Mouse (Mus musculus) forebrain, embryonic 10.5 days (tissue): ENCODE data around the gene Axl. TPM values are rescaled to one million over a fixed set of nuclear protein-coding genes. Genes with fewer than 3 reads are reported as not detected.
"Not testable (repeated sequence)": the region's sequence is repeated elsewhere in the genome, so short reads cannot be mapped to it uniquely, and the experiment has no call there.

Experiments
- DNase-seq: peaks from one replicate; pipeline ENCODE4 v3.0.0-alpha.2; 2017; ENCODE audit warnings: low spot score; ENCODE audit errors: extremely low spot score
- H3K27ac ChIP-seq: fragments of 300-500 bp; sonication (generic); 2 replicates; pipeline ENCODE4 v1.5.1; 2016; ENCODE audit warnings: mild to moderate bottlenecking
- H3K27me3 ChIP-seq: fragments of 300-500 bp; sonication (generic); 2 replicates; pipeline ENCODE4 v1.6.1; 2016; ENCODE audit warnings: mild to moderate bottlenecking; ENCODE audit not compliant: poor library complexity, severe bottlenecking
- H3K36me3 ChIP-seq: fragments of 300-500 bp; sonication (generic); replicated peaks from 2 replicates; pipeline ENCODE4 v1.6.1; 2016; ENCODE audit warnings: mild to moderate bottlenecking, moderate library complexity
- H3K4me1 ChIP-seq: fragments of 300-500 bp; sonication (generic); 2 replicates; pipeline ENCODE4 v1.6.1; 2016
- H3K4me3 ChIP-seq: fragments of 300-500 bp; sonication (generic); 2 replicates; pipeline ENCODE4 v1.5.1; 2016; ENCODE audit warnings: mild to moderate bottlenecking, moderate library complexity
- H3K9me3 ChIP-seq: fragments of 300-500 bp; sonication (generic); 2 replicates; pipeline ENCODE4 v1.6.1; 2016; ENCODE audit warnings: mild to moderate bottlenecking, moderate library complexity
- WGBS: fragments of 180-500 bp; shearing (Covaris S2); methylation state at CpG from one replicate; pipeline ENCODE4 v1.1.7; 2016; 5-methylcytosine and 5-hydroxymethylcytosine counted together
- polyA plus RNA-seq: library from polyadenylated mRNA; unstranded; fragments of >200 nt; fragmentation: Nextera tagmentation; extraction: Ambion mirVana; gene quantifications from 2 replicates; pipeline ENCODE4 v1.2.1, GENCODE M21; 2016

Axl gene
- polyA plus RNA-seq, 1 experiment from 2014 or later = 19.5 TPM

- no peak for DNase-seq
- Histone ChIP-seq H3K4me3 (no peak overlapping the region), H3K27ac (no peak overlapping the region), H3K4me1 (no peaks in the 10 kb centered on the region), H3K36me3 (peaks cover 99% of the 10 kb centered on the region), H3K27me3 (no peaks in the 10 kb centered on the region), H3K9me3 (no peaks in the 10 kb centered on the region)
- 93% methylated on average over 8 of the region's 8 CpGs for WGBS
These were observed 57.0 kb downstream of the Axl start for GRCm38 (mm10) chr7:25731294-25732055.

GRCm38 (mm10) chr7:25729862-25730261, 58.6 kb downstream of the Axl start:
- Histone ChIP-seq H3K27ac (no peak overlapping the region), H3K27me3 (no peaks in the 10 kb centered on the region), H3K4me1 (no peaks in the 10 kb centered on the region), H3K4me3 (no peak overlapping the region), H3K9me3 (no peaks in the 10 kb centered on the region), H3K36me3 (peaks cover 99% of the 10 kb centered on the region)
- 95% methylated on average over 2 of the region's 2 CpGs for WGBS
- no peak for DNase-seq

- Histone ChIP-seq H3K9me3 (no peaks in the 10 kb centered on the region), H3K27me3 (no peaks in the 10 kb centered on the region), H3K4me3 (no peak overlapping the region), H3K27ac (no peak overlapping the region), H3K4me1 (no peaks in the 10 kb centered on the region), H3K36me3 (peaks cover 99% of the 10 kb centered on the region)
- DNase-seq = no peak
- WGBS = 73% methylated on average over 2 of the region's 2 CpGs
These were observed 59.1 kb downstream of the Axl start for GRCm38 (mm10) chr7:25729396-25729795.

GRCm38 (mm10) chr7:25727800-25728199, 60.7 kb downstream of the Axl start:
- H3K27me3 ChIP-seq = no peaks in the 10 kb centered on the region
- 96% methylated on average over 5 of the region's 5 CpGs for WGBS
- H3K9me3 ChIP-seq = no peaks in the 10 kb centered on the region
- H3K27ac ChIP-seq = no peak overlapping the region
- H3K4me1 ChIP-seq = no peaks in the 10 kb centered on the region
- DNase-seq = no peak
- H3K4me3 ChIP-seq = no peak overlapping the region
- H3K36me3 ChIP-seq = peaks cover 99% of the 10 kb centered on the region

GRCm38 (mm10) chr7:25725886-25726285, 62.6 kb downstream of the Axl start:
- Histone ChIP-seq H3K36me3 (peaks cover 98% of the 10 kb centered on the region), H3K9me3 (no peaks in the 10 kb centered on the region), H3K27me3 (no peaks in the 10 kb centered on the region), H3K27ac (no peak overlapping the region), H3K4me3 (no peak overlapping the region), H3K4me1 (no peaks in the 10 kb centered on the region)
- no peak for DNase-seq
- 90% methylated on average over 19 of the region's 19 CpGs for WGBS

- not testable (repeated sequence) for H3K9me3 ChIP-seq, H3K27ac ChIP-seq, DNase-seq, H3K4me3 ChIP-seq, H3K27me3 ChIP-seq
- Histone ChIP-seq H3K36me3 (peaks cover 71% of the 10 kb centered on the region), H3K4me1 (peaks cover 20% of the 10 kb centered on the region)
These were observed 66.7 kb downstream of the Axl start for GRCm38 (mm10) chr7:25721776-25722175.

GRCm38 (mm10) chr7:25720760-25721159, 67.7 kb downstream of the Axl start:
- Histone ChIP-seq H3K27me3 (no peaks in the 10 kb centered on the region), H3K9me3 (no peaks in the 10 kb centered on the region), H3K4me1 (peaks cover 20% of the 10 kb centered on the region), H3K27ac (no peak overlapping the region), H3K36me3 (peaks cover 71% of the 10 kb centered on the region), H3K4me3 (no peak overlapping the region)
- WGBS = 91% methylated on average over 5 of the region's 5 CpGs
- DNase-seq = no peak

GRCm38 (mm10) chr7:25719761-25720610, 68.5 kb downstream of the Axl start:
- no peaks in the 10 kb centered on the region for H3K9me3 ChIP-seq
- H3K27ac ChIP-seq = no peak overlapping the region
- H3K4me3 ChIP-seq = peak overlapping the region; percentile 72; the same call in 1 of the 2 replicates
- peaks cover 71% of the 10 kb centered on the region for H3K36me3 ChIP-seq
- WGBS = 61% methylated on average over 10 of the region's 10 CpGs
- no peaks in the 10 kb centered on the region for H3K27me3 ChIP-seq
- DNase-seq = peak; percentile 80
- peaks cover 20% of the 10 kb centered on the region for H3K4me1 ChIP-seq

- Histone ChIP-seq H3K27ac (peak within 1 kb of the TSS; percentile 88), H3K4me3 (peak within 1 kb of the TSS; percentile 72), H3K9me3 (no peaks in the 10 kb centered on the region), H3K36me3 (peaks cover 71% of the 10 kb centered on the region), H3K4me1 (peaks cover 20% of the 10 kb centered on the region), H3K27me3 (no peaks in the 10 kb centered on the region)
- 4% methylated on average over 32 of the region's 32 CpGs for WGBS
- DNase-seq = peak; percentile 91
These were observed 69.6 kb downstream of the Axl start, which contains the start of gene Ccdc97 for GRCm38 (mm10) chr7:25718788-25719417. Ccdc97 (minus strand) TSS chr7:25719088.

- peak overlapping the region; percentile 72; the same call in 1 of the 2 replicates for H3K4me3 ChIP-seq
These were observed 71.0 kb downstream of the Axl start for GRCm38 (mm10) chr7:25717478-25717877.

GRCm38 (mm10) chr7:25715731-25716271, 72.7 kb downstream of the Axl start:
- 96% methylated on average over 22 of the region's 22 CpGs for WGBS
- H3K27me3 ChIP-seq = no peaks in the 10 kb centered on the region
- no peaks in the 10 kb centered on the region for H3K9me3 ChIP-seq
- H3K36me3 ChIP-seq = peaks cover 64% of the 10 kb centered on the region
- no peak for DNase-seq
- peaks cover 40% of the 10 kb centered on the region for H3K4me1 ChIP-seq
- no peak overlapping the region for H3K27ac ChIP-seq
- no peak overlapping the region for H3K4me3 ChIP-seq

More at GRCm38 (mm10) chr7:25717478-25717877, 71.0 kb downstream of the Axl start:
- no peaks in the 10 kb centered on the region for H3K27me3 ChIP-seq
- no peaks in the 10 kb centered on the region for H3K9me3 ChIP-seq
- no peak for DNase-seq
- no peak overlapping the region for H3K27ac ChIP-seq
- H3K4me1 ChIP-seq = peaks cover 23% of the 10 kb centered on the region
- 89% methylated on average over 3 of the region's 3 CpGs for WGBS
- H3K36me3 ChIP-seq = peaks cover 71% of the 10 kb centered on the region

GRCm38 (mm10) chr7:25714581-25714980, 73.9 kb downstream of the Axl start:
- no peaks in the 10 kb centered on the region for H3K27me3 ChIP-seq
- 92% methylated on average over 8 of the region's 8 CpGs for WGBS
- no peaks in the 10 kb centered on the region for H3K9me3 ChIP-seq
- peaks cover 54% of the 10 kb centered on the region for H3K36me3 ChIP-seq
- DNase-seq = no peak
- H3K4me3 ChIP-seq = no peak overlapping the region
- H3K27ac ChIP-seq = no peak overlapping the region
- H3K4me1 ChIP-seq = peaks cover 52% of the 10 kb centered on the region
